Mouse (Mus musculus): ENCODE data around the gene Tada1. TPM values are rescaled to one million over a fixed set of nuclear protein-coding genes. Genes with fewer than 3 reads are reported as not detected.

The Tada1 gene
- polyA plus RNA-seq (2015; fragmentation: Nextera tagmentation; extraction: Ambion mirVana), result 26.5 and 28.1 TPM in 2 replicates

DNA sequence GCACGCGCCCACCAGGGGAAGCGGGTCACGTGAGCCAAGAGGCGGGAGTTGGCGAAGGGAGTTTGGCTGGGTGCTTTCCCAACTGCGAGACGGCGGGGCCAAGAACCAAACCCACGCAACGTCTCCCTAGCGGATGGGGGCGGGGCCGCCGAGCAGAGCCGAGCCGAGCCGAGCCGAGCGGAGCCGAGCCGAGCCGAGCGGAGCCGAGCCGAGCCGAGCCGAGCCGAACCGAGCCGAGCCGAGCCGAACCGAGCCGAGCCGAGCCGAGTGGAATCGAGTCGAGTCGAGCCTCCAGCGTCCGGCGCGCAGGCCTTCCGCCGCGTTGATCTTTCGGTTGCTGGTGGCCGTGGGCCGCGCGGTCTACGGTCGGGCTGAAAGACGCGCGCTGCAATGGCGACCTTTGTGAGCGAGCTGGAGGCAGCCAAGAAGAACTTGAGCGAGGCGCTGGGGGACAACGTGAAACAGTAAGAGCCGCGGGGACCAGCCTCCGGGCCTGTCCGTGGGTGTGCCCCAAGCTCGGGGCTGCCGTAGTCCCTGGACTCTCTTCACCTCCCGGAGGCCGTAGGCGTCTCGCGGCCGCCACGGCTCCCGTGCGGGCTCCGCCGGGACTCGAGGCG lies at the start of gene Tada1:
Gene Tada1, plus strand, starts transcription at position 85 of the 617 bp plus-strand sequence.
- H3K9ac ChIP-seq (replicated peaks; ENCODE audit: low read depth), result peak within 1 kb of the TSS; percentile 97
- 1% methylated on average over 57 of the region's 81 CpGs for WGBS
- H3K9me3 ChIP-seq (ENCODE audit: low read length), result no peaks in the 10 kb centered on the region
- H3K4me1 ChIP-seq (ENCODE audit: insufficient read depth, low read depth, low read length), result peaks cover 6% of the 10 kb centered on the region; the same call in 1 of the 2 replicates
- DNase-seq (ENCODE audit: low spot score) (peak; percentile 97), ATAC-seq (peak; percentile 95)
- peak within 1 kb of the TSS; percentile 99 for H3K4me3 ChIP-seq (ENCODE audit: low read depth, low read length)
- H3K36me3 ChIP-seq (ENCODE audit: insufficient read depth, low read length), result no peaks in the 10 kb centered on the region; the same call in 1 of the 2 replicates
- H3K27ac ChIP-seq (ENCODE audit: low read length), result peak within 1 kb of the TSS; percentile 95
- peak within 1 kb of the TSS; percentile 83 for H3K4me2 ChIP-seq (replicated peaks; ENCODE audit: low read depth, low read length)
- no peaks in the 10 kb centered on the region for H3K27me3 ChIP-seq (replicated peaks; ENCODE audit: insufficient read depth, low read length)
- TF ChIP-seq CTCF (IDR thresholded peaks at IDR 0.05), result 0 out of 2 replicates have a peak, but pooled peaks have one; percentile 18
- no peak for TF ChIP-seq EP300 (IDR thresholded peaks at IDR 0.05)

DNA sequence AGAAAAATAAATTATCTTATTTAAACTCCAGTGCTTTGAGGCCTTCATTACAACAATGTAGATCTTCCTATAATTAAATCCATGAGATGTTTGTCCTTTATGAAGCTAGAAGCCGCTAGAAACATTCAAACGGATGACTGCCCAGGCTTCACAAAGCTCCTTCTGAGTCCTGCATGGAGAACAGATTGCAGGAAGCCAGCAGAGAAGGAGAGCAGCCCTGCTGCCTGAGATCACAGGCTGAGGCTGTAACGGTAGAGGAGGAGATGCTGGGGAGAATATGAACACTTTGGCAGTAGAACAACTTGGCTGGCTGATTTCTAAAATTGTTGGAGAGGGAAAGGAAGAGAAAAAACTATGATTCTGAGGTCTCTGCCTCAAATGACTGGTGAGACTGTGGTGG lies 48.1 kb upstream of the Tada1 start:
- H3K4me2 ChIP-seq (replicated peaks; ENCODE audit: low read depth, low read length), result no peak overlapping the region
- no peaks in the 10 kb centered on the region for H3K27me3 ChIP-seq (replicated peaks; ENCODE audit: insufficient read depth, low read length)
- H3K36me3 ChIP-seq (ENCODE audit: insufficient read depth, low read length), result no peaks in the 10 kb centered on the region
- no peak for DNase-seq (ENCODE audit: low spot score)
- no peak for TF ChIP-seq CTCF (IDR thresholded peaks at IDR 0.05)
- TF ChIP-seq EP300 (IDR thresholded peaks at IDR 0.05), result no peak
- H3K4me3 ChIP-seq (ENCODE audit: low read depth, low read length), result no peak overlapping the region
- H3K4me1 ChIP-seq (ENCODE audit: insufficient read depth, low read depth, low read length), result no peaks in the 10 kb centered on the region
- WGBS, result 68% methylated on average over 3 of the region's 3 CpGs
- ATAC-seq, result no peak
- no peaks in the 10 kb centered on the region for H3K9me3 ChIP-seq (ENCODE audit: low read length)
- H3K9ac ChIP-seq (replicated peaks; ENCODE audit: low read depth), result no peak overlapping the region
- no peak overlapping the region for H3K27ac ChIP-seq (ENCODE audit: low read length)

DNA sequence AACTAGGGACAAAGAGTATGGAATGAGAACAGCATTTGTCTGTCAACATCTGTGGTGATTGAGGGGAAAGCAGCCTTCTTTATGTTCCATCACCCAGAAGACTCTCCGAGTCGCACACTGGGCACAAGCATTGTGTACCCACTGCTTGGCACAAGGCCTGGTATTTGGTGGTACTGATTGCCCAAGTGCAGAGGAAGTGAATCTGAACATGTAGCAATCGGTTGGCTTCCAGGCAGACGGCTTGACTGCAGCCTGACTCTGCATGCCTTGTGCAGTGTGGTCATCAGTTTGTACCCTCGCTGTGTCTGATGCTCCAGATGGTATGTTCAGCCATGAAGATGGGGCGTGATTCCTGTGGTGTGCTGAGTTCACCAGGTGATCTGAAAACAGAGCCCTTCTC lies 39.8 kb upstream of the Tada1 start:
- ATAC-seq (peak; percentile 35; the same call in 1 of the 2 replicates), DNase-seq (ENCODE audit: low spot score) (peak; percentile 11)
- Histone ChIP-seq H3K4me1 (ENCODE audit: insufficient read depth, low read depth, low read length) (no peaks in the 10 kb centered on the region), H3K4me2 (replicated peaks; ENCODE audit: low read depth, low read length) (no peak overlapping the region), H3K9me3 (ENCODE audit: low read length) (no peaks in the 10 kb centered on the region), H3K4me3 (ENCODE audit: low read depth, low read length) (no peak overlapping the region), H3K27ac (ENCODE audit: low read length) (no peak overlapping the region), H3K36me3 (ENCODE audit: insufficient read depth, low read length) (no peaks in the 10 kb centered on the region), H3K9ac (replicated peaks; ENCODE audit: low read depth) (no peak overlapping the region), H3K27me3 (replicated peaks; ENCODE audit: insufficient read depth, low read length) (no peaks in the 10 kb centered on the region)
- 69% methylated on average over 6 of the region's 6 CpGs for WGBS
- TF ChIP-seq EP300 (IDR thresholded peaks at IDR 0.05) (no peak), CTCF (IDR thresholded peaks at IDR 0.05) (no peak)

DNA sequence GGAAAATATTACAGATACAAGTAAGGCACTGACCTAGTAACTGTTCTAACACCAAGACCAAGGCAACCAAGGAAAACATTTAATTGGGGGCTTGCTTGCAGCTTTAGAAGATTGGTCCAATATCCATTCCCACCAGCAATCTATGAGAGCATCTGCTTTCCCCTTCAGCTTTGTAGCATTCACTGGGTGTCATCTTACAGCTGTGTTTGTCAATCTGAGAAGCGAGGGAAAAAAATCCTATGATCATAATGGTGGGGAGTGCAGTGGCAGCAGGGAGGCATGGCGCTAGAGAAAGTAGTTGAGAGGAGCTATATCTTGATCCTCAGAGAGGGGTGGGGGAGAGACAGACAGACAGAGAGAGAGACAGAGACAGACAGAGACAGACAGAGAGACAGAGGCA lies 36.8 kb upstream of the Tada1 start:
- Histone ChIP-seq H3K9me3 (ENCODE audit: low read length) (no peaks in the 10 kb centered on the region), H3K36me3 (ENCODE audit: insufficient read depth, low read length) (no peaks in the 10 kb centered on the region), H3K4me2 (replicated peaks; ENCODE audit: low read depth, low read length) (no peak overlapping the region), H3K27me3 (replicated peaks; ENCODE audit: insufficient read depth, low read length) (no peaks in the 10 kb centered on the region), H3K4me1 (ENCODE audit: insufficient read depth, low read depth, low read length) (no peaks in the 10 kb centered on the region), H3K9ac (replicated peaks; ENCODE audit: low read depth) (no peak overlapping the region), H3K4me3 (ENCODE audit: low read depth, low read length) (no peak overlapping the region), H3K27ac (ENCODE audit: low read length) (no peak overlapping the region)
- WGBS, result 69% methylated on average over 2 of the region's 2 CpGs
- ATAC-seq (no peak), DNase-seq (ENCODE audit: low spot score) (no peak)
- TF ChIP-seq CTCF (IDR thresholded peaks at IDR 0.05) (no peak), EP300 (IDR thresholded peaks at IDR 0.05) (no peak)

DNA sequence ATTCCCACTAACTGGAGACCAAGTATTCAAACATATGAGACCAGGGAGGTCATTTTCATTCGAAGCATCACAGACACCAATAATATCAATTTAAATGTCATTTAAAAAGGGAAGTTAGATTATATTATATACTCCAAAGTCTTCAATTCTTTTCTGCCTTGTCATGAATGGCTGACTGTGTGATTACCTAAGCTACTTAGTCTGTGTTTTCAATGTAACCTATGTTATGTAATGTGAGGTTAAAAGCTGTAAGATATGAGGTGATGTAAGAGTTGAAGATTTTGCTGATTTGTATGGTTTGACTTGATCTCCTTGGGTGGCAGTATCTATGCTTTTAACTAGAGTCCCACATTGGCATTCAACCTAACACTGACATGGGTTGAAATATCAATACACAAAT lies 36.4 kb upstream of the Tada1 start:
- Histone ChIP-seq H3K4me1 (ENCODE audit: insufficient read depth, low read depth, low read length) (no peaks in the 10 kb centered on the region), H3K27me3 (replicated peaks; ENCODE audit: insufficient read depth, low read length) (no peaks in the 10 kb centered on the region), H3K27ac (ENCODE audit: low read length) (no peak overlapping the region), H3K4me2 (replicated peaks; ENCODE audit: low read depth, low read length) (no peak overlapping the region), H3K9ac (replicated peaks; ENCODE audit: low read depth) (no peak overlapping the region), H3K4me3 (ENCODE audit: low read depth, low read length) (no peak overlapping the region), H3K36me3 (ENCODE audit: insufficient read depth, low read length) (no peaks in the 10 kb centered on the region), H3K9me3 (ENCODE audit: low read length) (no peaks in the 10 kb centered on the region)
- TF ChIP-seq CTCF (IDR thresholded peaks at IDR 0.05) (no peak), EP300 (IDR thresholded peaks at IDR 0.05) (no peak)
- no peak for DNase-seq (ENCODE audit: low spot score)
- no peak for ATAC-seq
- WGBS, result 66% methylated on average over 1 of the region's 1 CpGs

DNA sequence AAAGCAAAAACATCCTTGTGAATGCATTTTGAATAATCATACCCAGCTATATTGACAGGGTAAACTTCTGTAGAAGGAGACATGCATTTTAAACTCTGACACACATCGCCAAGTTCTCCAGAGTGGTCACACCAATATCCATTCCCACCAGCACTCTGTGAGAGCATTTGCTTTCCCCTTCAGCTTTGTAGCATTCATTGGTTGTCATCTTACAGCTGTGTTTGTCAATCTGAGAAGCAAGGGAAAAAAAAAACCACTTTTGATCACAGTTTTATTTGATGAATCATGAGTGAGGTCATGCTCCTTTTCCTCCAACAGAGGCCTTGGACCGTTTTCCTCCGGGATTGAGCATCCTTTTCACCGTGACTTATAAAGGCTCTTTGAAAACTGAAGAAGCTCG lies 35.3 kb upstream of the Tada1 start:
- no peak overlapping the region for H3K4me2 ChIP-seq (replicated peaks; ENCODE audit: low read depth, low read length)
- no peak overlapping the region for H3K4me3 ChIP-seq (ENCODE audit: low read depth, low read length)
- ATAC-seq, result no peak
- no peaks in the 10 kb centered on the region for H3K4me1 ChIP-seq (ENCODE audit: insufficient read depth, low read depth, low read length)
- H3K9me3 ChIP-seq (ENCODE audit: low read length), result no peaks in the 10 kb centered on the region
- TF ChIP-seq EP300 (IDR thresholded peaks at IDR 0.05) (no peak), CTCF (IDR thresholded peaks at IDR 0.05) (no peak)
- no peak overlapping the region for H3K9ac ChIP-seq (replicated peaks; ENCODE audit: low read depth)
- no peaks in the 10 kb centered on the region for H3K36me3 ChIP-seq (ENCODE audit: insufficient read depth, low read length)
- WGBS, result 61% methylated on average over 5 of the region's 5 CpGs
- H3K27ac ChIP-seq (ENCODE audit: low read length), result no peak overlapping the region
- no peak for DNase-seq (ENCODE audit: low spot score)
- H3K27me3 ChIP-seq (replicated peaks; ENCODE audit: insufficient read depth, low read length), result no peaks in the 10 kb centered on the region
